Mouse (Mus musculus): Measurements from ENCODE around the gene Cabp4. TPM values are rescaled to one million over a fixed set of nuclear protein-coding genes. Genes with fewer than 3 reads are reported as not detected.

Cabp4 gene
- polyA plus RNA-seq, 1 experiment from 2014 or later = 0.12 TPM

DNA sequence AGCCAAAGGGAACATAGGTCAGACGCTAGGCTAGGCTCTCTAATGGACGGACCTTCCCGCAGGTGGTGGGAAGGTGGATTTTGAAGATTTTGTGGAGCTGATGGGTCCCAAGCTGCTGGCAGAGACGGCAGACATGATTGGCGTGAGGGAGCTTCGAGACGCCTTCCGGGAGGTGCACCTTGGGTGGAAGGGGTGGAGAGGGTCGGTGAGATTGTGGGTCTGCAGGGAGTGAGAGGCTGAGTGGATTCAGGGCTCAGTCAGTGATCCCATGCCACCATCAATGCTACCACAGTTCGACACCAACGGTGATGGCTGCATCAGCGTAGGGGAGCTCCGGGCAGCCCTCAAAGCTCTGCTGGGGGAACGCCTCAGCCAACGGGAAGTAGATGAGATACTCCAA lies 57.7 kb downstream of the Cabp4 start:
- no peak overlapping the region for H3K4me3 ChIP-seq
- H3K36me3 ChIP-seq = no peaks in the 10 kb centered on the region
- DNase-seq (ENCODE audit: low spot score) = no peak
- peaks cover 10% of the 10 kb centered on the region for H3K4me1 ChIP-seq (replicated peaks)
- no peak overlapping the region for H3K27ac ChIP-seq
- WGBS = 90% methylated on average over 15 of the region's 15 CpGs
- no peaks in the 10 kb centered on the region for H3K9me3 ChIP-seq
- H3K27me3 ChIP-seq (ENCODE audit: insufficient read depth, poor library complexity, severe bottlenecking) = peaks cover 10% of the 10 kb centered on the region; the same call in 1 of the 2 replicates

Other genes with a start within 250 kb of the Cabp4 start
- 21.6 and 21.9 TPM in 2 replicates for gene Tcirg1, start 236.9 kb downstream of the Cabp4 start, polyA plus RNA-seq (2016; fragmentation: Nextera tagmentation; extraction: Ambion mirVana)
- gene Ndufs8, start 231.3 kb downstream of the Cabp4 start, polyA plus RNA-seq (2016; fragmentation: Nextera tagmentation; extraction: Ambion mirVana) = 241 and 279 TPM in 2 replicates
- gene Aldh3b1, start 214.2 kb downstream of the Cabp4 start, polyA plus RNA-seq (2016; fragmentation: Nextera tagmentation; extraction: Ambion mirVana) = 0.71 and 0.81 TPM in 2 replicates
- 6.3 and 8.8 TPM in 2 replicates for gene Unc93b1, start 208.8 kb downstream of the Cabp4 start, polyA plus RNA-seq (2016; fragmentation: Nextera tagmentation; extraction: Ambion mirVana)
- not detected in 2 replicates for gene Aldh3b3, start 185.4 kb downstream of the Cabp4 start, polyA plus RNA-seq (2016; fragmentation: Nextera tagmentation; extraction: Ambion mirVana)
- 0.91 and 2.0 TPM in 2 replicates for gene Aldh3b2, start 171.7 kb downstream of the Cabp4 start, polyA plus RNA-seq (2016; fragmentation: Nextera tagmentation; extraction: Ambion mirVana)
- gene Acy3, start 157.5 kb downstream of the Cabp4 start, polyA plus RNA-seq (2016; fragmentation: Nextera tagmentation; extraction: Ambion mirVana) = 2.6 and 2.9 TPM in 2 replicates
- 0.88 and 2.6 TPM in 2 replicates for gene Tbx10, start 151.3 kb downstream of the Cabp4 start, polyA plus RNA-seq (2016; fragmentation: Nextera tagmentation; extraction: Ambion mirVana)
- gene Nudt8, start 143.5 kb downstream of the Cabp4 start, polyA plus RNA-seq (2016; fragmentation: Nextera tagmentation; extraction: Ambion mirVana) = 20.1 and 22.6 TPM in 2 replicates
- 3.0 and 3.1 TPM in 2 replicates for gene Gm49405, start 143.4 kb downstream of the Cabp4 start, polyA plus RNA-seq (2016; fragmentation: Nextera tagmentation; extraction: Ambion mirVana)
- gene Doc2g, start 140.7 kb downstream of the Cabp4 start, polyA plus RNA-seq (2016; fragmentation: Nextera tagmentation; extraction: Ambion mirVana) = 3.0 and 3.8 TPM in 2 replicates
- 196 and 198 TPM in 2 replicates for gene Ndufv1, start 131.2 kb downstream of the Cabp4 start, polyA plus RNA-seq (2016; fragmentation: Nextera tagmentation; extraction: Ambion mirVana)
- gene Gstp1, start 106.0 kb downstream of the Cabp4 start, polyA plus RNA-seq (2016; fragmentation: Nextera tagmentation; extraction: Ambion mirVana) = 442 and 460 TPM in 2 replicates
- 1.3 and 2.1 TPM in 2 replicates for gene Gstp2, start 98.0 kb downstream of the Cabp4 start, polyA plus RNA-seq (2016; fragmentation: Nextera tagmentation; extraction: Ambion mirVana)
- gene Gstp3, start 84.5 kb downstream of the Cabp4 start, polyA plus RNA-seq (2016; fragmentation: Nextera tagmentation; extraction: Ambion mirVana) = not detected in 2 replicates
- not detected in 2 replicates for gene Cabp2, start 62.5 kb downstream of the Cabp4 start, polyA plus RNA-seq (2016; fragmentation: Nextera tagmentation; extraction: Ambion mirVana)
- 90.5 and 93.3 TPM in 2 replicates for gene Cdk2ap2, start 46.9 kb downstream of the Cabp4 start, polyA plus RNA-seq (2016; fragmentation: Nextera tagmentation; extraction: Ambion mirVana)
- 8.5 and 19.9 TPM in 2 replicates for gene Pitpnm1, start 44.0 kb downstream of the Cabp4 start, polyA plus RNA-seq (2016; fragmentation: Nextera tagmentation; extraction: Ambion mirVana)
- 65.8 and 73.9 TPM in 2 replicates for gene Aip, start 18.2 kb downstream of the Cabp4 start, polyA plus RNA-seq (2016; fragmentation: Nextera tagmentation; extraction: Ambion mirVana)
- not detected in 2 replicates for gene Gpr152, start 4.2 kb downstream of the Cabp4 start, polyA plus RNA-seq (2016; fragmentation: Nextera tagmentation; extraction: Ambion mirVana)
- gene Coro1b, start 4.6 kb upstream of the Cabp4 start, polyA plus RNA-seq (2016; fragmentation: Nextera tagmentation; extraction: Ambion mirVana) = 138 and 156 TPM in 2 replicates
- gene Ptprcap, start 9.6 kb upstream of the Cabp4 start, polyA plus RNA-seq (2016; fragmentation: Nextera tagmentation; extraction: Ambion mirVana) = 0.51 and 0.76 TPM in 2 replicates
- 65.4 and 77.0 TPM in 2 replicates for gene Rps6kb2, start 19.3 kb upstream of the Cabp4 start, polyA plus RNA-seq (2016; fragmentation: Nextera tagmentation; extraction: Ambion mirVana)
- gene Carns1, start 31.4 kb upstream of the Cabp4 start, polyA plus RNA-seq (2016; fragmentation: Nextera tagmentation; extraction: Ambion mirVana) = 3.5 and 3.9 TPM in 2 replicates
- 0.85 and 1.2 TPM in 2 replicates for gene Tbc1d10c, start 47.3 kb upstream of the Cabp4 start, polyA plus RNA-seq (2016; fragmentation: Nextera tagmentation; extraction: Ambion mirVana)
- gene Ppp1ca, start 48.0 kb upstream of the Cabp4 start, polyA plus RNA-seq (2016; fragmentation: Nextera tagmentation; extraction: Ambion mirVana) = 1,005 and 1,038 TPM in 2 replicates
- gene Rad9a, start 57.6 kb upstream of the Cabp4 start, polyA plus RNA-seq (2016; fragmentation: Nextera tagmentation; extraction: Ambion mirVana) = 53.0 and 53.9 TPM in 2 replicates
- 0.87 and 1.2 TPM in 2 replicates for gene Clcf1, start 70.2 kb upstream of the Cabp4 start, polyA plus RNA-seq (2016; fragmentation: Nextera tagmentation; extraction: Ambion mirVana)
- not detected in 2 replicates for gene AC109138.7, start 70.3 kb upstream of the Cabp4 start, polyA plus RNA-seq (2016; fragmentation: Nextera tagmentation; extraction: Ambion mirVana)
- 17.5 and 19.7 TPM in 2 replicates for gene Pold4, start 87.9 kb upstream of the Cabp4 start, polyA plus RNA-seq (2016; fragmentation: Nextera tagmentation; extraction: Ambion mirVana)
- 4.0 and 5.9 TPM in 2 replicates for gene Ssh3, start 125.1 kb upstream of the Cabp4 start, polyA plus RNA-seq (2016; fragmentation: Nextera tagmentation; extraction: Ambion mirVana)
- gene Ankrd13d, start 139.1 kb upstream of the Cabp4 start, polyA plus RNA-seq (2016; fragmentation: Nextera tagmentation; extraction: Ambion mirVana) = 9.9 and 14.4 TPM in 2 replicates
- gene Grk2, start 162.2 kb upstream of the Cabp4 start, polyA plus RNA-seq (2016; fragmentation: Nextera tagmentation; extraction: Ambion mirVana) = 14.8 and 16.7 TPM in 2 replicates

Data from hindbrain, embryonic 10.5 days (tissue).